Mouse (Mus musculus) adrenal gland, adult (tissue): ENCODE measurements around the gene Atp5l.

Source experiments
- DNase-seq, 2 experiments: peaks; one replicate each; pipeline ENCODE4 v3.0.0; 2022 to 2023; ENCODE audit warnings: low spot score in 1 of 2; ENCODE audit not compliant: inconsistent age in 2 of 2

The Atp5l gene

DNA sequence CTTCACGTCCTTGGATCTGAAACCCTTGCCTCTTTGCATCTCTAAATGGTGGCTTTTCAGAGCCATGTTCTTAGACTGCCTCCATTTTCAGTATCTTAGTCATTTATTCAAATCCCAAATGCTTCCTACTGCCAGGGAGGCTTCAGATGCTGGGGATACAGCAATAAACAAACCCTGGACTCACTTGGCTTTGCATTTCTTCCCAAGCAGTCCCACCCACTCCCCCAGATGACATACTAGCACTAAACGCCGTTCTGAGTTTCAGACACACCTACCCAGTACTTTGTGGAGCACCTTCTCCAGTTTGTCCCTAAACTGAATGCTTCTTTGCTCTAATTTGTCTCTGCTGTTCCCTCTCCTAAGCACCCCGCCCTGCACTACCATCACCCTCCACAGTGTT, 23.5 kb downstream of the Atp5l start:
- DNase-seq: no peak

DNA sequence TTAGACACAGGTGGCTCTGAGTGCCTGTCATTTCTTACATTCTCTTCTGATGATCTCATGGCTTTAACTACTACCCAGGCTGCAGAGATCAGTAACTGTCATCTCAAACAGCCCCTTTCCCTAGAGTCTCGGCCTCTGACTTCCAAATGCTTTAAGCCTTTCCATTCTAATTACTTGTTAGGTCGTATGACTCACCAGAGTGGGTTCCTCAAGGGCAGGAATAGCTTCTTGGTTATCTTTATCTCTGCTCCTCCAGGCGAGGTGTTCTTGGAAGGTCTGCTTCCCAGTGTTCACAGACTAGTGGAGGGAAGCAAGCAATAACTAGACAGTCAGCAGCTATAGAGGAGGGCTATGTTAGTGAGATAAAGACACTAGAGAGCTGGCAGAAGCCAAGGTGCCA, 27.9 kb downstream of the Atp5l start:
- DNase-seq: peak in 1 of 2 experiments; percentile 33

DNA sequence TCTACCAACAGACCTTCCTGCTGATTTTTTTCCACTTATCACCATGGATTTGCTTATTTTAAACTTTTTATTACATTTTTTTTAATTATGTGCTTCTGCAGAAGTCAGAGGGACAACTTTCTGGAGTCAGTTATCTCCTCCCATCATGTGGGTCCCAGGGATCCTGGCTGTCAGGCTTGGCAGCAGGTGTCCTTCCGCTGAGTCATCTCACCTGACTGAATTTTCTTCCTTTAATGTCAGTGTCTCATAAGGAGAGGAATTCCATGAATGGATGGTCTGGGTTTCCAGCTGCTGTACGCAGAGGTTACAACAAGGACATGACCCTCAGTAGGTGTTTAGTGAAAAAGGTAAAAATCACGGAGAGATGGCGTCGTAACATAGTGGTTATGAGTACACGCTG, 29.3 kb downstream of the Atp5l start:
- DNase-seq: no peak

DNA sequence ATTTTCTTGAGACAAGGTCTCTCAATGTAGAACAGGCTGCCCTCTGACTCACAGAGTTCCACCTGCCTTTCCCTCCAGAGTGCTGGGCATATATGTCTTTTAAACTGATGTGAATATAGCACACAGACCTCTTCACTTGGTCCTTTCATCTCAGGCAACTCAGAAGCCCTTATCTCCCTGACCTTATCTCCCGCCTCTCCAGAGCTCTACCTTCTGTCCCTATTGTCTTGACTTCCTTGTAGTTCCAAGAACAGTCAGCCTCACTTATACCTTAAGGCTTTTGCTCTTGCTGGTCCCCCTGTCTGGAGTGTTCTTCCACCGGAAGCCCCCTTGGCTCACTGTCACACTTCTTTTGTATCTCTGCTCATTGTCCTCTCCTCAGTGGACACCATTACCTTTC, 30.4 kb downstream of the Atp5l start:
- no peak for DNase-seq

DNA sequence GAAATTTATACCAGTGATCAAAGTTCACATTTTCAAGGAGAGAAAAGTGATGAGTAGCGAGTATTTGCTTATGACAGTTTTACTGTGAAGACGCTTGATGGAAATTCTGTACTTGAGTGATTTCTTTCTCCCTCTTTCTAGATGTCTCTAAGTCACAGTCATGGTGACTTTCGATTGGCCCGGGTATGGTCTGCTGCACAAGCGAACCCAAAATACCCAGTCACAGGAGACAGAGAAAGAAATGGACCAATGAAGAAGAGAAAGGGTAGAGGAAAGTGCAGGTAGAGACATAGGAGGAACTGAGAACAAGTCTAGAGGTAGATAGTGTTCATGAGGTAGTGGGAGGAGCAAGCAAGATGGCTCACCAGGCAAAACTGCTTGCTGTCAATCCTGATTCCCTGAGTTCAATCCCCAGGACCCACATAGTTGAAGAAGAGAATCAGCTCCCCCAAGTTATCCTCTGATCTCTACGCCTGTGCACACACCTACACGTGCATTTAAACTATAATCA, 32.4 kb downstream of the Atp5l start:
- DNase-seq: no peak

DNA sequence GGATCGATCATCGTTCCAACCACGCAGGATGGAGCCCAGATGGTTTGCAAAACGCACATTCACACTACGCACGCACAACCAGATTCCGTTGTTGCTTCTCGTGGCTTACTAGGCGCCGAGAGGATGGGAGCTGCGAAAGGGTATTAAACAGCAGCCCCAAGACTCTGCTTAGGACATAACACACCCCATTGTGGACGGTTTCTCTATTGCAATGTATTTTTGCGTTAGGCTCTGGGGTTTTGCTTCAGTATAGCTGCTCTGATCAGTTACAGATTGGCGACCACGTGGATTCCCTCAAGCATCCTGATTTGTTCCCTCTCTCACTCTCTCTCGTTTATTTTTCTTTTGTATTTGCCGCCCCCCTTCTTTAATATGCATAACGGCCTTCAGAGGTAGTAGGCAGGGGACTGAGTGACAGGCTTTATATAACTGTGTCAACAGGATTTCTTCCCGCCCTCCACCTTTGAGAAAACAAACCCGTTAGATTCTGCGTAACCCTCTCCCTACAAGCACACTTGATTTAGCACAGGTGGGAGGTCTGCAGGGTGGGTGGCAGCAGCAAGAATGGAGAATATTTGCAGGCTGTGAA, 37.5 kb downstream of the Atp5l start:
- DNase-seq: peak in 1 of 2 experiments; percentile 68

DNA sequence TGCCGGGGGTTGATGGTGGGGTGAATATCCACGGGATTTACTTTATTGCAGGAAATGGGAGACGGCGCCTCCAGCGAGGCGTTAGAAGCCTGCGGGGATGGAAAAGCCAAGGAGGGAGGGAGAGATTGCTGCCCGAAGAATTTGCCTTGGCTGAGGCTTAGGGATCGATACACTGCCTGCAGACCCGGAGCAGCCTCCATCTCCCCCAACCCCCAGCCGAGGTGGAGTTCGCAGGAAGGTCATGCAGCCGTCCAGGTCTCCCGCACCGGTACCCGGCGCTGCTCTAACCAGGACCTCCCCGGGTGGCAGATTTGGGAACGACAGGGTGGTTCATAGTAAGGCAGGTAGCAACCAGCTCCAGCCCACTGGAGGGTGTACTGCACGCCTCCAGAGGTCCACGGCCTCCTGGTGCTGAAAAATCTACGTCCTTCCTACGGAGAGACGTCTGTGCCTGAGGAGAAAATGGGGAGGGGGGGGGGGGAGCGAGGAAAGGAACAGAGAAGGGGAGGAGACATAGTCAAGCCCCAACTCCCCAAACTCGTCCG, 38.0 kb downstream of the Atp5l start:
- peak; percentile 53 to 81 for DNase-seq

DNA sequence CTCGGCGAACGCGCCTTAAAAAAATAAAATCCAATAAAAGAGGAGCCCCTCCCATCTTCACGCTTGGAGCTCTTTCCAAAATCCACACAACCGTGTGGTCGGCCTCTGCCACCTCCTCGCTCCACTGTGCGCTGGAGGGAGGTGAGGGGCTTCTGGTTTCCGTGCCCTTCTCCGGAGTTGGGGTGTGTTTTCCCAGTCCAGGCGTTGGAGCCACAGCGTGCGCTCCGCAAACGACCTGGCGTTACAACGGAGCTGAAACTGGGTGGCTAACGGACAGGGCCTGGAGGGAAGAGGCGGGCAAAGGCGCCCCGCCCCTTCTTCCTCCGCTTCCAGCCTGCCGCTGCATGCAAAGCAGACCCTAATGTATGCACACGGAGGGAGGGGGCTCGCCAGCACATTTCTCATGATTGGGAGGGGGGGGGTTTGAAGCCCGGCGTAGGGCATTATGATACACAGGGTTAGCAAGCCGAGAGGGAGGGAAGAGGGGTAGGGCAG, 38.6 kb downstream of the Atp5l start:
- DNase-seq: peak; percentile 81 to 92

DNA sequence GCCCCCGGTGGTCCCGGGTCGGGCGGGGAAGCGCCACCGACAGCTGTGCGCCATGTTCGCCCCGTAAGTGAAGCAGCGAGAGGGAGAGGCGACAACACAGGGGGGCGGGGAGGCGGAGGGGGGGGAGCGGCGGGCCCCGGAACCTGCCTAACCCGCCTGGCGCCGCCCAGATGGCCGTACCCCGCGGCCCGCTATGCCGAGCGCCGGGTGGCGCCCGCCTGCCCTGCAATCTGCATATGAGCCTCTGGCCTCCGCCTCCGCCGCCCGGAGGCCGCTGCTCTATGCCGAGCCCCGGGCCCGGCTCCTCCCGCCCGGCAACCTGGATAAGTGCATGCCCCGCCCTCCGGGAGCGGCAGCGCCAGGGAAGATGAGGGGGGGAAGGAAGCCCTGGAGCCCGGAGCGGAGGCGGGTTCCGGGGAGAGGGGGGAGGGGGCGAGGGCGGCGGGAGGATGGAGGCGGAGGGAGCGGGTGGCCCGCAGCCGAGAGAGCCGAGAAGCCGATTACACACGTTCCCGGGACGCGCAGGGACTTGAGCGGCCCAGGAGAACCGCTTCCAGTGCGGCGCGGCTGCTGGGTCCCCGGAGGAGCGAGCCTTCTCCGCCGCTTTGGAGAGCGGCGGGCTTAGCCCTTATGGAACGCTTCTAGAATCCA, 39.2 kb downstream of the Atp5l start, which contains the start of gene Kmt2a:
Gene Kmt2a, minus strand, starts transcription at position 76 of the 651 bp plus-strand sequence.
- DNase-seq: peak; percentile 98 to 100

DNA sequence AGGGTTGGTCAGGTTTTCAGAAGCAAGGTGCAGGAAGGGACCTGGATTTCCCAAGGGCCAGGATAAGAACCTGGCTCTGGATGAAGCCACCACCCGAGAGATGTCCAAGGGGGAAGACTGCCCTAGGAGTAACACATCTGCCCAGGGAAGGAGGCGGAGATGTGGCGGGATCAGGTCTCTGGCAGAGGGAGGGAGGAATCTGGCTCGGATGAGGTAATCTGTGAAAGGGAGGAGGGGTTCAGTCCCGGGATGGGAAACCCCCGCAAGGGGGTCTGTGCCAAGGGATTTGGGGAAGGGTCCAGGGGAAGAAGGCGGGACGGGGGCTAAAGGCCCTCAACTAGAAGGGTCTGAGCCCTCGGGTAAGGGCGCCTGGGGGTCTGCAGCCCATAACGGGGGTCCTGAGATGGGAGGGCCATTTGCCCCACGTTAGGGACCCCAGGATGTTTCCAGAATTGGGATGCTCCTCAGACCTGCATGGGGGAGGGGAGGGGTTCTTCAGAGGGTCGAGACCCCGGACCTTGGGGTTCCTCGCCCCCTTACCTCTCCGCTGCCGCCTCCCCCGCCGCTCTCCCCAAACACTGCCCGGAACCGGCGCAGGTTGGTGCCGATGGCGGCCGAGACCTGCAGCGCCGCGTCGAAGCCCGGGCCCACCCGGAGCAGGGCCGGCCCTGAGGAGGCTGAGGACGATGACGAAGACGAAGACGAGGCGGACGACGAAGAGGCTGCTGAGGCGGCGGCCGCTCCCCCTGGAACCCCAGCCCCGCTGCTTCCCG, 40.0 kb downstream of the Atp5l start:
- DNase-seq: peak; percentile 54 to 71

DNA sequence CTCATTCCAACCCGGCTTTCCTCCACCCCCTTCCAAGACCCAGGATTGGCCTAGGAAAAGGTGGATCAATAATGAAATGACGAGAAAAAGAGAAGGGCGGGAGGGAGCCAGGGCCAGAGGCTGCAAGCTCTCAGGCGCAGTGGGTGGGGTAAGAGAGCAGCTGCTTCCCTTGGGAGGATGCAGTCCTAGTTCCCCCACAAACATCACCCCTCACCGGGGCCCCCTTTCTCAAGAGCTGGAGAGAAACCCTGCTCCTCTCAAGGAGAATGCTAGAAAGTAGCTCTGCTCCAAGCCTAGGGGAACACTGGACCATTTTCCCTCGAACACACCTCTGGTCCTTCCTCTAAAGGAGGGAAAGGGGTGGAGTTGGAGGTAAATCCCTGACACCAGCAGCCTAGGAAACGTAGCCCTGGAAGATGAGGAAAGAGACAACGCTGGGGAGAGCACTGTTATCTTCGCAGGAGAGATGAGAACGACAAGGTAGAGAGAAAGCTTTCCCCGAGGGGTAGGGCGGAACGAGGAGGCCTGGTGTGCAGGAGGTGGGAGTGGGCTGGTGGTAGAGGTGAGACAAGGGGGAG, 40.8 kb downstream of the Atp5l start:
- DNase-seq: peak in 1 of 2 experiments; percentile 65

DNA sequence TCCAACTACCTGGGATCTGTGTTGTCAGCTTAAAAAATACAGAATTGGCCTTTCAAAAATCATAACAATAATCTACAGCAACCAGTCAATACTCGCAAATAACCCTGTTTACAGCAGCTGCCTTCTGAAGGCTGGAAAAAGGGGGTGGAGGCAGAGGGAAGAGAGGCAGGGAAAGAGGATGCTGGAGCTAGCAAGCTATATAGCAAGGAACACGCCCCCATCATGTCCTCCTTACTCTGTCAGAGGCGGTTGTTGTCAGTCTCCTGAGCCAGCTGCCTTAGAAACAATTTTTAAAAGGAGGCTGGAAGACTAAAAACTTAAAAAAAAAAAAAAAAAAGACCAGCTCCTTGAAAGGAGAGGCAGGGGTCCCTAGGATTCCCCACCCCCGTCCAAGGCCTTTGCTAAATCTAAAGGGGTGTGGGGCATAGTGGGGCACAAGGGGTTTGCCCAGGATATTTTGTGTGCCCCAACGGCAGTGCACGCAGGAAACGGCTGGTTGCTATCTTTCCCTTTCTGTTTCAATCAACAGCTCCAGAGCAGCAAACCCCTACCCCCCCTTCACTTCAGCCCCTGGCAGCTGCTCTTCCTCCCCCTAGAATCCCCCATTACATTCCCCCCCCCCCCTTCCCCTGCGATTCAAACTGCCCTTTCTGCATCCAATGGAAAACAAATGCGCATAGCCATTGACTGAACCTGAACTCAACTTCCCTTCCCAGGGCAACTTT, 41.6 kb downstream of the Atp5l start:
- no peak for DNase-seq

DNA sequence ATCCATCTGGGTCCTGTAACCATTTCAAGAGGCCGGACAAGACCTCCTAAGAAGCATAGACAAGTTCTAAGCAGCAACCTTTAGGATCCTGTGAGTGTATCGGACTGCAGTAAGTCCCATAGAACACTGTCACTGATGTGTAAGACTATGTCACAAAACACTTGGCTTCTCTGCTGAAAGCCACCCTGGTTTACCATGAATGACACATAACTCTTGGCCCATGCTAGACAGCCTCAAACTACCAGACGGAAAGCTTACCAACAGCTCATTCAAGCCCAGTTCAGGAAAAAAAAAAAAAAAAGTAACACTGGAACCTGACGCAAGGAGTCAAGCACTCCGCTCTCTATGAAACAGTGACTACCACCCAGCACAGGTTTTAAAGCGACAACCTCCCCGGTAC, 42.9 kb downstream of the Atp5l start:
- DNase-seq: no peak

DNA sequence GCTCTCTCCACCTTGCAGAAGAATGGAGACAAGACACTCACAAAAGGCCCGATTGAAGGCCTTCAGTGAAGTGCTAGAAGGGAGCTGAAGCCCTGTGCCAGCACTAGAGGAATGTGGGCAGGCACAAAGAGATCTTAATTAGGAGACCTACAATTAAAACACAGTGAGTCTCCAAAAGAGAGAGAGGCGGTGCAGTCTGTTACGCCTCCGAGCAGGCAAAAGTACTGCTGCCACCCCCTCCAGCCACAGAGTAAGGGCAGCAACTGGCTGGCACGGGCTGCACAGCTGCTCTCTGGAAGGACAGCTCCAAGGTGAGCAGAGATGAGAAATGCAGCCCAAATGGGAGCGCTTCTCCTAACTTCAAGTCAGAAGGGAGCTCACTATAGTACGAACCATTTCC, 45.1 kb downstream of the Atp5l start:
- peak; percentile 64 to 89 for DNase-seq

DNA sequence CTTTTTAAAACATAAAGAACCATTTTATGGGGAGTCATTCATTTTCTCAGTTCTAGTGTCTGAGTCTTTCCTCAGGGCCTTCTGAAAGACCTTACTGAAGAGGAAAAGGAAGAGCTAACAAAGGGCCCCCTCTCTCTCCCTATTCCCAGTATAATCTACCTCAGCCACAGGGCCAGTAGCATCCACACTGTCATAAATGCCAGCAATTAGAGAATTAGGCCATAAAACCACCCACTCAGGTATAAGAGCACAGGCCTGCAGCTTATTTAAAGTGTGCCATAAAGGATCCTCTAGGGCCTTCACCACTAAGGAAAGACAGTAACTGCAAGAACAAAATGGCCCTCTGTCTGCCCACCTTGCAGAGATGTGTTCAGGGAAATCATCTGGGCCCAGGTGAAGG, 46.3 kb downstream of the Atp5l start:
- no peak for DNase-seq

DNA sequence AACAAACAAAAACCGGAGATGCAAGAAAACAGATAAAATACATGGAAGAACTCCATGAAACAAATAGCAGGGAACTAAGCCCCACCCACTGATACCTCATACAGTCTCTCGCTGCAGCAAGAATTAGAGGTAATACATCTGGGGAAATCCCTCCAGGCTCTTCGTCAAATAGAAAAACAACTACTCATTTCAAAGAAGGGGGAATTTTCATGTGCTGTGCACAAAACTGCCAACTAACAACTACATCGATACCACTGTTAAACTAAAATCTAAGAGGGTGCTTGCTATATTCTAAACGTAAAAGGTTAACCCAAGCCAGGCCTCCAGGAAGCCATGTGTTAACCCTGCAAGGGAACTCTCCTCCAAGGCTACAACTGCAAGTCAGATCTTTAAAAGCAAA, 46.9 kb downstream of the Atp5l start:
- no peak for DNase-seq

DNA sequence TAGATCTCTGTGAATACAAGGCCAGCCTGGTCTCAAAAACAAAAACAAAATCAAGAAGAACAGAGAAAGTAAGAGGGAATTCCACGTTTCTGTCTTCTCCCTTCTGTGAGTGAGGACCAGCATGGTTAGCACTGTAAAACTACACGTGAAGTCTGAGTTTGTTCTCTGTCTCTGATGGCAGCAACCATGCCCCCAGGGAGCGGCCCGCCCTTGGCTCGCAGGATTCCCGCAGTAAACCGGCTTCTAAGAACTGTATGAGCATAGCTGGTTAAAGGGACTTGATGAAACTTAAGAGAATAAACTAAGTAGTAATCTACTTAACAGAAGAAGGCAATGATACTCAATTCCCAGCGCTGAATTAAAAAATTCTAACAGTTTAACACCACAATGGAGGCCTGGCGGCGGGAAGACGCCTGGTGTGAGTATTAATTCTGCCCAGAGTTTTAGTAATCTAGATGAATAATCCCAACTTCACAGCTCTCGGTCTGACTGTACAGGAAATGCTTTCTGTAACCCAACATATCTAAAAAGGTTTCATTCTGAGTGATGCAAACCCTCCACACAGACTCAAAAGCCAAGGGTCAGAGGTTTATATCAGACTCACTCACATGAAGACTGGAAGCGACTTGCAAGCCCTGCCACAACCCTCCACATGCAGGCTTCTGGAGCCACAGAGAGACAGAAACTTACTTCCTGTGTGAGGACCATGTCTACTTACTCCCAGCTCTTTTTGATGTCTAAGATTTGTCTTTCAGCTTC, 52.0 kb downstream of the Atp5l start:
- DNase-seq: no peak

DNA sequence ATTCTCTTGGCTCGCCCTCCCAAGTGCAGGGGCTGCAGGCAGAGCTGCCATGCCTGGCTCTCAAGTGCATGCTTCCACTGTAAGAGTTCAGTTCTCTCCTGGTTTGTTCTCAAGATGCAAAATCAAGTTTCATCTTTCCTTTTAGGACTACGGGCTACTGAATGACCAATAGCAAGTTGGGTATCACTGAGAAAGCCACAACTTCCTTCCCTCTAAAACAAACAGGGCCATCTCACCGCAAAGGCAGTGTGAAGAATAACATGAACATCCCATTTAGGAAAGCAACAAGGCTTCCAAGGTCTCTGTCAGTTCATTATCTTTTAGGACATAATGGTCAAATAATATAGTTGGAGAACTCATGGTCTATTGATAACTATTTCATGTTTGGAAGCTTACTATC, 52.9 kb downstream of the Atp5l start:
- DNase-seq: no peak

DNA sequence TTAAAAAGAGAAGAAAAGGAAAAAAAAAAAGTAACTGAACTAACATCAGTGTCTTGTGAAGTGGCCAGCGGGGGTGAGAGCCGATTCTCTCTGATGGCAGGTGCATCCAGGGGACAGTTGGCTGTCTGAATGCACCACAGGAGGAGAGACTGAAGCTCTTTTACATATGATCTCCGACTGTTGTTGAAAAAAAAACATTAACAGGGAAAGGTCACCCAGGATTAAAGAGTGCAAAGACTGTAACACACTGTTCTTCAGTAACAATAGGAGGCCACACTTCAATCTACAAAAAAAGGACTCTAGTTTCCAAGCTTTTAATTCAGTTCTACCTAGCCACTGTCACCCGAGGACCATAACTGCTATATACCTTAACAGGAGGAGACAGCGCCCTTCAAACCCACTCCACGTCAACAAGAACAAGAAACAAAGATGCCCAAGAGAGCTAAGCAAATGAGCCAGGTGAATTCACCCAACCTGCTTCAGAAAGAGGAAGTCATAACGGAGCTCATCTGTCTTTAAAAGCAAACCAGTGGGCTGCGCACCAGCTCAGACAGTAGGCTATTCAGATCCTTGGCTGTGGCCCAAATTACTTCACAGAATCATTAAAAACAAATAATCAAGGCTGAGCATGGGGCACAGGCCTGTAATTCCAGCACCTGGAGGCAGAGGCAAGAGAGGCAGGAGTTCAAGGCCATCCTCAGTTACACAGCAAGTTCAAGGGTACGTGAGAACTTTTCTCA, 53.9 kb downstream of the Atp5l start:
- DNase-seq: peak in 1 of 2 experiments; percentile 76
